Mouse (Mus musculus): ENCODE measurements at regions not wholly inside any gene's neighbourhood (a gene's known extent, or its start where the extent isn't known, plus 50 kb on each side); places are given as distances from the start of the nearest gene placed in this dataset.

GRCm38 (mm10) chr15:86721131-86721530, 506.9 kb downstream of the Tbc1d22a start:
- DNase-seq (ENCODE audit: low spot score in 2 of 2), result no peak

- no peak for DNase-seq (ENCODE audit: low spot score in 2 of 2)
Observed at GRCm38 (mm10) chr15:86737945-86738344, 523.7 kb downstream of the Tbc1d22a start.

- no peak for DNase-seq (ENCODE audit: low spot score in 2 of 2)
Observed at GRCm38 (mm10) chr15:86738356-86738755, 524.1 kb downstream of the Tbc1d22a start.

DNA sequence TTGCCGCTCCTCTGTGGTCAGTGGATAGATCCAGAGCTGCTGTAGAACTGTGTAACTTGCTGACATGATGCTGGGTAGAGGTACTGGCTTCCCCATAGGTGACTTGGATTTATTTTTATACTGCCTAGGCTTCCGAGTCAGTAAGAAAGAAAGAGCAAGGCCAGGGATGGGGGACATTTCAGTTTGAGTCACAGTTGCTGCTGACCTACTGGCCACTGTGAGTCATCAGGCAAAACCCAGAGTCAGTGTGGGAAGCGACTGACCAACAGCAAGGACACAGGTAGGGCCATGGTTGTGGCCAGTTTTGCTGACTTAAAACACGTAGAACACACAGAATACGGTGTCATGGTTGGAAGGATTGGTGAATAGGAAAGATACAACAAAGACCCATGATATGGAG, 524.5 kb downstream of the Tbc1d22a start:
- DNase-seq (ENCODE audit: low spot score in 2 of 2), result no peak

GRCm38 (mm10) chr15:86751436-86752136, 537.3 kb downstream of the Tbc1d22a start:
- no peak for DNase-seq (ENCODE audit: low spot score in 2 of 2)

DNA sequence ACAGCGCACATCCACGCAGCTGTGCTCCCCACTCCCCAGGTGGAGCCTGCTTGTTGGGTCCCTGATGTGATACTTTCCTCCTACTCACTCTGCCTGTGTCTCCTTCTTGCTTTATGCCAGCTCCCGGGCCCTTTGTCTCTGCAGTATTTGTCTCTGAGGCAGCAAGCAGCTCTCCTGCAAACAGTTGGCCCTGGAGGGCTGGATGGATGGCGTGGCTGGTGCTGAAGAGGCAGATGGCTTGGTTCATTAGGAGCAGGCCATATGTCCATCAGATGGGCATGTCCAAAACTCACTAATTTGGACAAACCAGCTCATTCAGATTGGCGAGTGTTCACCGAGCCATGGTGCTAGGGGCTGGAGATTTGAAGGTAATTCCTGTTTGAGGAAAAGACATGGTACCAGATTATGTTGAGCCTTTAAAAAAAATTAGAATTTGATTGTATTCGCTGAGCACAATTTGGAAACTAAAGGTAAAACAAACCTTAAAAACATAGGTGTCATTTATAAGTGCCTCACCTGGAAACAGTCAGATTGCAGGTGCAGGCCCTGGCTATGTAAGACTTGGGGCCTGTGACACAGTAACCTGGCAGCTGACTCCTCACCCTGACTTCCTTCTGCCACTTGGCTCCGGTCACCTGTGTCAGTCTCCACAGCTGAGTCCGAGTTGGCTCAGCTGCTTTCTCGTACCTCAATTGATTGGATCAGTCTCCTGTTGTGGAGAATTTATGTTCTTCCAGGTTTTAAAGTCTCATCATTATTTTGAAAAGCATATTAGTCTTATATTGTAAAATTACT, 549.5 kb downstream of the Tbc1d22a start:
- no peak for DNase-seq (ENCODE audit: low spot score in 2 of 2)

GRCm38 (mm10) chr15:86767623-86768022, 553.4 kb downstream of the Tbc1d22a start:
- no peak for DNase-seq (ENCODE audit: low spot score in 2 of 2)

- DNase-seq (ENCODE audit: low spot score in 2 of 2), result no peak
Observed at GRCm38 (mm10) chr15:86773041-86773440, 558.8 kb downstream of the Tbc1d22a start.

DNA sequence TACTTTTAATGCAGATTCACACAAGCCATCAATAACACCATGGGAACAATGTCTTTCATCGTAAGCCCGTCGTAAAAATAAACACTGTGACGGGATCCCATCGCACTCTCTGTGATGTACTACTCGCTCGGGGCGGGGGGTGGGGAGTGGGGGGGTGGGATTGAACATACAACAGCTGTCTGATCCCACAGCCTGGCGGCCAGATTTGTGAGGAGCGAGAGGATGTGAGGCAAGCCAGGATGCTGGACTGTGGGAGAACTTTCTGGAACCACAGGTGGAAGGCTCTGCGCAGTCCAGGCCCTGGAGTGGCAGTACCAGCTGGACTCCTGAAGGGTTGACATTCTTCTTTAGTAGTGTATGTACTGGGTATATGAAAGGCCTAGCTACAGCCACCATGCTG, 563.7 kb downstream of the Tbc1d22a start:
- DNase-seq (ENCODE audit: low spot score in 2 of 2), result no peak

DNA sequence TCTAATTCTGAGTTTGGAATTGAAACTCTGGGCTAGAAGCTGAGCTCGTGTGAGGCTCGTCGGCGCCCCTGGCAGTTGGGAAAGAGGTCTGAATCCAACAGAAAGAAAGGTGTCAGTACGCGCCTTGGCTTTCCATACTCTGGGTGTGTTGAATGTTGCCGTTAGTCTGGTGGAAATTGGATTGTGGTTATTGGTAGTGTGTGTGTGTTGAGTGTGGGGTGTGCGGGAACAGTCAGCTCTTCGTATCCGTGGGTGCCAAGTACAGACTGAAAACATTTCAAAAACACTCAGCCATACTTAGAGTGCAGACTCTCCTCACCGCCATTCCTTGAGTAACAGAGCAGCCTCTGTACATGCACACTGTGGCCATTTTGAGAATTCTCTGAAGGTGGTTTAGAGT, 566.9 kb downstream of the Tbc1d22a start:
- DNase-seq (ENCODE audit: low spot score in 2 of 2), result no peak

DNA sequence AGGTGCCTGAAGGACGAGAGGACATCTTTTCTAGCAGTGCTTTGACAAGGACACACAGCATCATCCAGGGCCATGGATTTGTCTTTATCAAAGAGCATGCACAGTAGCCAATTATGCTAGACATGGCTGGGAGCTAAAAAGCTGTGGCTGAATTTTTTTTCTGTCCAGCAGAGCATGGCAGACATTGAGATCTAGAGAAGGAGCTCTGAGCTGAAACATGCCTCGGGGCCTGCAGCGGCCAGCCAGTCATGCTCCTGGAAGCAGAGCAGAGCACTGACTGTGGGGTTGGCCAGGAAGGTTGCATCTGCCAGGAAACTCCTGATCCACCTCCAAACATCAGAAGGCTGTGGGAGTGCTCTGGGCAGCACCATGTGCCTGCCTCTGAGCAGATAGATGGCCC, 580.5 kb downstream of the Tbc1d22a start:
- DNase-seq (ENCODE audit: low spot score in 2 of 2), result no peak

GRCm38 (mm10) chr15:86798474-86799178, 584.4 kb downstream of the Tbc1d22a start:
- no peak for DNase-seq (ENCODE audit: low spot score in 2 of 2)

GRCm38 (mm10) chr15:86807296-86808080, 593.2 kb downstream of the Tbc1d22a start:
- DNase-seq (ENCODE audit: low spot score in 2 of 2), result no peak

DNA sequence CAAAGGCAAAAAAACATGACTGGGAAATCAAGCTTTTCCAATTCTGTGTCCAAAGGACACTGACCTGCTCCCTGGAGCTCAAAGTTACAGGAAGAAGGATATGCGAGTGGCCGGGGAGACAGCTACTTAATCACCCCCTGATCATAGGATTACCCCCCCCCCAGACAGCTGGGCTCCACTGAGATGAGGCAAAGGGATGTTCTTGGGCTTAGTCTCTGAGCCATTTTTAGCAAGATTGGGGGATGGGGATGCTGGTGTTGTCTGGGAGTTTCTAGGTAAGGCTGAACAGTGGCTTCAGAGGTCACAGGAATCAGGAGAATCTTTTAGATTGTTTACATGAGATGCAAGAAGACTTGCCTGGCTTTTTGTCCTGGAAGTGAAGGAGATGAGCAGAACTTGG, 597.6 kb downstream of the Tbc1d22a start:
- no peak for DNase-seq (ENCODE audit: low spot score in 2 of 2)

DNA sequence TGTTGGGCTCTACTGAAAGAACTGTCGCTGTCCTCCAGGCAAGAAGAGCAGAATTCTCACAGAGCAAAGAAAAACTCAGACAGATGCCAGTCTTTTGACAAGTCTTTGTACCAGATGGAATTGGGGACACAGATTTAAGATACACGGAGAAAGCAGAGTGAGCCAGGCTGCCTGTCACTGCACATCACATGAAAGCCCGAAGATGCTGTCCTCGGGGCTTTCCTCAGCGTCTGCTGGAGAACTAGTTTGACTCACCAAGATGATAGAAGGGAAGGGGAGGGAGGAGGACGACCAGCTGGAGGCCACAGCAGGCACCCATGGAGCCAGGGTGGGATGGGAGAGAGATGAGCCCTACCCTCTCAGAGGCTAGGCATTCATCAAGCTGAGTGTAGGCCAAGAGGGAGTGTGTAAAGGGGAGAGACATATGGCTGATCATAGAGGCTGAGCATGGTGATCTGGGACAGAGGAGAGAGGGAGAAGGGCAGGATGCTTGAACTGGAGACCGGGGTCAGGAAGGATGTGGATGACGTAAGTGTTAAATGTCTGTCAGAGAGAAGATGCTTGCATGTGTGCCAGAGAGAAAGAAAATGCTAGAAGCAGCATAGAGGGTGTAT, 600.7 kb downstream of the Tbc1d22a start:
- no peak for DNase-seq (ENCODE audit: low spot score in 2 of 2)

DNA sequence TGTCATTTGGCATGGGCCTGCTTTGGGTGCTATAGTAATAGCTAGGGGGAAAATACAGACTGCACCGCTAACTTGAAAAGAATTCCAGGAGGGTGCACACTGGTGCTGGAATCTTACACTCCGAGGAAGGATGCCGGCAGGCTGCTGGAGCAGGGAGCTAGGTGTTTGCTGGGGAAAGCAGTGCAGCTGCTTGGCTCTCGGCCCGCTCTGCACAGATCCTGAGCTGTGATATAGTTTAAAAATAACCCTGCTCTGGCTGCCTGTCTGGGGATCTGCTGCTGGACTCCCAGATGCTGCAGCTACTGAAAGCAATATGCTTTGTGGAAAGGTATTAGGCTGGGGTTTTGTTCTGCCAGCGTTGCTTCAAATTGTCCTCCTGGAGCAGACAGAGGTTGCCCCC, 621.7 kb downstream of the Tbc1d22a start:
- no peak for DNase-seq (ENCODE audit: low spot score in 2 of 2)

- DNase-seq (ENCODE audit: low spot score in 2 of 2), result no peak
Observed at GRCm38 (mm10) chr15:86852161-86852870, 638.1 kb downstream of the Tbc1d22a start.

DNA sequence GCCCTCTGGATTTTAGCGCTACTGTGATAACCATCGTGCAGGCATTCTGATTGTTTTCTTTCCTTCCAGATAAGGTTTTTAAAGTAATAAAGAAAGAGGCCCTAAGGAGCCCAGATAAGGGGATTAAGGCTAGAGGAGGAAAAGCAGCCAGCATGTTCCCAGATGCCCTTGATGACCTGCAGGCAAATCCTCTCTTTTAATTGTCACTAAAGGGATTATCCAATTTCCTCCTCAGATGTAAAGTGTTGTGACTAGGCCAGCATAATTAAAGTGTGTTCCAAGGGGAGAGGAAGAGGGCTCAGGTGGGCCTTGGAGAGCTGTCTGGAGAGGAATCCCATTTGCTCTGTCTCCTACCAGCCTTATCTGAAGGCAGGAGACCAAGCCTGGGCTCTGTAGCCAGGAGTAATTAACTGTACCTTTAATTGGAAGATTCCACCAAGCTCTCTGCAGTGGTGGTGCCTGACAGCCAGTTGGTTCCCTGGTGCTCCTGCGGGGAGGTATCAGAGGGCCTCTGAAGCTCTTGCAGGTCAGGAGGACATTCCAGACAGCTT, 644.2 kb downstream of the Tbc1d22a start:
- DNase-seq (ENCODE audit: low spot score in 2 of 2), result no peak

DNA sequence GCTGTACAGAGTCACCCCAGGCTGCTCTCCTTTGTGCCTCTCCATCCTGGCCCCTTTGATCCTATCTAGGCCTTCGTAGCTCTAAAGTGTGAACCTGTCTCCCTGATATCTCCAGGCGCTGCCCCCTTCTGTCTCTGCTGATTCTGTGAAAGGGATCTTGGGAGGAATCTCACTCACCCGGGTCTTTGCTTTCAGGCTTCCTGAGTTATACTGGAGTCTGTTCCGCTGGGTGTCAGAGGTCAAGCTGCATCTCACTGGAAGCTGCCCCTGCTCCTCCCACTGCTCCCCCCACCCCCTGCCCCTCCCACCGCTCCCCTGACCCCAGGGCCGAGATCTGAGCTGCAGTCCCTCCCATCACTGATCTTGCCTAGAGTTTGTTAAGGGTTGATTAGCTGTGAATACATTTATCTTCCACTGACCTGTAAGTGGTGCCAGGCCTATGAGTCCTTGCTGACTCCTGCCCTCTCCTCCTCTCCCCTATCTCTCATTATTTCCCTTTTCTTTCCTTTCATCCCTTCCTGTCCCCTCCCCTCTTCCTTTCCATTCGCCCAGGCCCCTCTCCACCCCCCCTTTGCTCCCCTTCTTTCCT, 661.6 kb downstream of the Tbc1d22a start:
- no peak for DNase-seq (ENCODE audit: low spot score in 2 of 2)

DNA sequence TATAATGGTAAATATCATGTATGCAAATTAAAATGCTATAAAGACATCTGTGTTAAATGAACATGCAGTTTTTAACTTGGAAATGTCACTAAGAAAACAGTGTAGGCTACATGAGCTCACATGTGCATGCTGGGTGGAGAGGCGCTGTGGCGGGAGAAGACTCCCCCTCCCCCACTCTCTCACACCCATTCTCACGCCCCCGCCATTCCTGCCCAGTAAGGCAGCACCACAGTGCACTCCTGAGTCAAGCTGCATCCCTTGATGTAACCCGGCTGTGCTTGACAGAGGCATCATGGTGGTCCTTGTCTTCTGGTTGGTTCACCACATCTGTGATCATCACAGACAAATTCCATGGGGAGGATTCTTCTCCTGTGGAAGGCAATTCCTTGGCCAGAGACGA, 647.1 kb upstream of the Fam19a5 start:
- DNase-seq (ENCODE audit: low spot score in 2 of 2), result no peak

All from adrenal gland, postnatal 4 days (tissue).